Mouse (Mus musculus) thymus, postnatal 14 days (tissue): Measurements from ENCODE around the gene AC141477.1.

ENCODE experiments used
- DNase-seq: peaks from one replicate; pipeline ENCODE4 v3.0.0; 2021

The AC141477.1 gene

DNA sequence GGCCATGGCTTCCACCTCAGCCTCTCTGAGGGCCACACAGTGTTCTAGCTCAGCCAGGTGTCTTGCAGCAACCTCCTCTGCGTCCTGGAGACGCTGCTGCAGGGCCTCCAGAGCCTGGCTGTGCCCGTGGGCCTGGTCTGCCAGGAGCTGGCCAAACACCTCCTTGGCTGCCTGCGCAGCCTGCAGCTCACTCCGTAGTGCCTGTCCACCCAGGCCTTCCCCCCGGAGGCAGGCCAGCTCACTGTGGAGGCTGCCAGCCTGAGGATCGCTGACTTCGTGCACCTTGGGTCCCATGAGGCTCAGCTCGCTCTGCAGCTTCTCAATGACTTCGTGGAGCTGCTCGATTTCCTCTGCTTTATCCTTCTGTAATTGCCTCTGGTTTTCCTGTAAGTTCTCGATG is 47.6 kb downstream of the AC141477.1 start:
- DNase-seq = no peak

DNA sequence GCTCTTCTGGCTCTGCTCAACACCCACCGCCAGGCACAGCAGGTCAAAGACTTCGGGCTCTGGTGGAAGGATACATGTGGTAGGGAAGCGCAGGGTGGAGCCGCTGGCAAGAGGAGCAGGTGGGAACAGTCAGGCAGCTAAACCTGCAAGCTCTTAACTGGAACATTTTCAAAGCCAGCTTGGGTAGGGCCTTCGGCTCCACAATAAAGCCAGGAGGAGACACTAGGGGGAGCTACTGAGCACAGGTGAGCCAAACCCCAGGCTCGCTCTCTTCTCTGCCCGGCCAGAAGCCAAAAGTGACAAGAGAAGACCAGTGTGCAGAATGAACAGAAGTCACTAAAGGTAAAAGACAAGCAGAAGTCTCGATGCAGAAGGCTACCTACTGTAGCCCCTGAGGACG is 48.5 kb downstream of the AC141477.1 start:
- peak; percentile 48 for DNase-seq

DNA sequence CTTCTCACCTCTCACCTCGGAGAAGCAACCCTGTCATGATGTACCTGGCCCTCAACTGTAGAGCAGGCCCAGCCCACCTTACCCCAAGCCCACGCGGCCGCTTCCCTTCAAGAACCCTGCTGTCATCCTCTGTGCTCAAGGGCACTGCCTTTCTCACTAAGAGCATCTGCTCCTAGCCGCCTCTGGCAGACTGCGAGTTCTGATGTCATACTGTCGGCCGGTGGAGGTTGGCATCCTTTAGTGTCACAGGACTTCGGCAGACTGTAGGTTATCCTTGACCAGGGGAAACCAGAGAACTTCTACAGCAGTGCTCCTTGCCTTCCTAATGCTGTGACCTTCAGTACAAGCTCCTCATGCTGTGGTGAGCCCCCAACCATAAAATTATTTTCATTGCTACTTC is 49.1 kb downstream of the AC141477.1 start:
- DNase-seq = no peak
